ENCODE assay signal across 9 mouse cellular contexts in the genomic region with DNA sequence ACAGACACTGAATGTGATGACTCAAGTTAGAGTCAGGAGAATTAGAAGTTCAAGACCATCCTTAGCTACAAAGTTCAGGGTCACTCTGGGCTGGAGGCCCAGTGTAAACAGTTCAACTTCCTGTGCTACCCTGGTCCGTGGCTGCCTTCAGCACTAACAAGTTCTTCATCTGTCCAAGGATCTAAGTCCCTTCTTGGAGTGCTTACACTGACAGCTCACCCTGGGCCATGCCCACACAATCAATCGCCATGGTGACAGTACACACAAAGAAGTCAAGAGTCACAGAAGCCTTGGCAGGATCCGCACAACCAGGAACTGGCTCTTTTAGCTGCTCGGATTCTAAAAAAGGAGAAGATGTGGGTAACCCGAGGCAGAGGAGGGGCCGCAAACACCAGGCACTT. TPM values are rescaled to one million over a fixed set of nuclear protein-coding genes. Genes with fewer than 3 reads are reported as not detected.
DNase-seq lines count a peak whose midpoint lies in the region; ATAC-seq lines count a peak whose summit lies in the region.
"Had no signal": no experiment of that assay in that cellular context is flagged by ENCODE, and none has a peak within 500 bp of the region (broad histone marks: within the 10 kb centered on the region; RNA-seq: fewer than 3 reads in every experiment).

No protein-coding gene starts in this region.

- H3K4me3 ChIP-seq in hindbrain, embryonic 14.5 days (replicated peaks; ENCODE audit: low read length): no peak overlapping the region
- H3K4me3 ChIP-seq: embryonic facial prominence, embryonic 15.5 days had no signal

- no peak overlapping the region for H3K27ac ChIP-seq in hindbrain, embryonic 14.5 days
- H3K27ac ChIP-seq: embryonic facial prominence, embryonic 15.5 days had no signal

- H3K9me3 ChIP-seq in hindbrain, embryonic 14.5 days (ENCODE audit: control insufficient read depth, low read length): no peaks in the 10 kb centered on the region
- H3K9me3 ChIP-seq: embryonic facial prominence, embryonic 15.5 days had no signal

- H3K36me3 ChIP-seq in hindbrain, embryonic 14.5 days (replicated peaks; ENCODE audit: control insufficient read depth, insufficient read depth): no peaks in the 10 kb centered on the region

- no peak overlapping the region for H3K9ac ChIP-seq in hindbrain, embryonic 14.5 days
- H3K9ac ChIP-seq: embryonic facial prominence, embryonic 15.5 days had no signal

- 23% methylated on average over 6 of the region's 6 CpGs for WGBS in hindbrain, embryonic 14.5 days

- H3K4me2 ChIP-seq in hindbrain, embryonic 14.5 days (replicated peaks): no peak overlapping the region
- H3K4me2 ChIP-seq: embryonic facial prominence, embryonic 15.5 days had no signal

- peak; percentile 83 to 91 for DNase-seq in adrenal gland, adult (ENCODE audit: inconsistent age in 2 of 2, low spot score in 1 of 2)
- DNase-seq in adrenal gland, postnatal 4 days (ENCODE audit: low spot score in 2 of 2): no peak
- DNase-seq in ES-CJ7 (ENCODE audit: low read depth, low spot score): peak; percentile 32
- peak; percentile 44 for DNase-seq in hindbrain, embryonic 14.5 days (ENCODE audit: low spot score)
- DNase-seq in lung, postnatal 14 days: peak; percentile 73
- no peak for DNase-seq in right cerebral cortex, postnatal 14 days
- no peak for DNase-seq in cerebellum, postnatal 36 days
- no peak for DNase-seq in testis, postnatal 14 days (ENCODE audit: low spot score)

- no peaks in the 10 kb centered on the region for H3K27me3 ChIP-seq in hindbrain, embryonic 14.5 days (ENCODE audit: control insufficient read depth, insufficient read depth, low read length)
- H3K27me3 ChIP-seq: embryonic facial prominence, embryonic 15.5 days had no signal

- peaks cover 38% of the 10 kb centered on the region for H3K4me1 ChIP-seq in hindbrain, embryonic 14.5 days (replicated peaks; ENCODE audit: control insufficient read depth, insufficient read depth, low read length)

- ATAC-seq in hindbrain, embryonic 14.5 days (ENCODE audit: low FRiP score): no peak

RNA-seq across cellular contexts. Expression of gene Shb, which starts 44.6 kb away (rescaled TPM):
- 10 to 100 TPM; 52.3 to 55.3 TPM for total RNA-seq in adrenal gland, postnatal 4 days (2021)
- 8.7 and 9.9 TPM in 2 replicates for polyA plus RNA-seq in hindbrain, embryonic 14.5 days (2014; fragmentation: Nextera tagmentation; extraction: Ambion mirVana)

Comparison
In these comparisons a context has a peak if more than half of its experiments do, and no peak if none do; other contexts are left out.
1. DNase-seq: peak in adrenal gland, adult (2 of 2), ES-CJ7 (single experiment), hindbrain, embryonic 14.5 days (single experiment) and lung, postnatal 14 days (single experiment); none in adrenal gland, postnatal 4 days (0 of 2), right cerebral cortex, postnatal 14 days (single experiment), cerebellum, postnatal 36 days (0 of 2) and testis, postnatal 14 days (single experiment).